14 mouse cellular contexts compared by ENCODE assay signal in the genomic region with DNA sequence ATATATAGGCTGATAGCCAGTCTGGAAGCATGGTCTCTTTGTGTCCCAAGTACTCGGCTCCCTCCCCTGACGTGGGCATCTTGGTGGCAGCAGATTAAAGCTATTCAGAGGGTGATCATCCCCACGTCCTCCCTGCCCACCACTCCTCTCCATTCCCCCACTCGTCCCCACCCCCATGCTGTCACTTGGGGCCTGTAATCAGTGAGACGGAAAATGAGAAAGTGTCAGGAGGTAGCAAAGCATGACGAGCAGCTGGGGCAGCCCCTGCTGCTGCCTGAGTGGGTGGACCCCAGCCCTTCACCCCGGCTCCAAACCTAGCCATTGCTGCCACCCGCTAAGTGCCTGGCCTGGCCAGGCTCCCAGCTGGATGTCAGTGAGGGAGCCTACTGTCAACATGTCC. TPM values are rescaled to one million over a fixed set of nuclear protein-coding genes. Genes with fewer than 3 reads are reported as not detected.
DNase-seq lines count a peak whose midpoint lies in the region; ATAC-seq lines count a peak whose summit lies in the region.
"Had no signal": no experiment of that assay in that cellular context is flagged by ENCODE, and none has a peak within 500 bp of the region (broad histone marks: within the 10 kb centered on the region; RNA-seq: fewer than 3 reads in every experiment).

No protein-coding gene starts in this region.

- H3K4me3 ChIP-seq in heart, embryonic 13.5 days = no peak overlapping the region
- no peak overlapping the region for H3K4me3 ChIP-seq in hindbrain, embryonic 11.5 days (ENCODE audit: low read depth, low read length)
- no peak overlapping the region for H3K4me3 ChIP-seq in midbrain, embryonic 16.5 days (ENCODE audit: low read depth, low read length)

- peak overlapping the region; percentile 28; the same call in 1 of the 2 replicates for H3K9ac ChIP-seq in heart, embryonic 13.5 days
- no peak overlapping the region for H3K9ac ChIP-seq in hindbrain, embryonic 11.5 days (ENCODE audit: low read depth, low read length)
- no peak overlapping the region for H3K9ac ChIP-seq in midbrain, embryonic 16.5 days (ENCODE audit: low read depth, low read length)

- ATAC-seq in heart, embryonic 13.5 days (ENCODE audit: extremely low read depth, insufficient number of reproducible peaks, low FRiP score, low TSS enrichment) = no peak; the same call in 1 of the 2 replicates
- ATAC-seq in hindbrain, embryonic 11.5 days (ENCODE audit: low FRiP score) = peak; percentile 81
- ATAC-seq in midbrain, embryonic 16.5 days = peak; percentile 37; the same call in 1 of the 2 replicates

- peak overlapping the region; percentile 61 for H3K27ac ChIP-seq in heart, embryonic 13.5 days (replicated peaks)
- H3K27ac ChIP-seq in hindbrain, embryonic 11.5 days (ENCODE audit: low read depth, low read length) = no peak overlapping the region
- no peak overlapping the region for H3K27ac ChIP-seq in midbrain, embryonic 16.5 days (ENCODE audit: low read length)
- H3K27ac ChIP-seq: macrophage had no signal

- 4% methylated on average over 8 of the region's 8 CpGs for WGBS in heart, embryonic 13.5 days
- 8% methylated on average over 8 of the region's 8 CpGs for WGBS in hindbrain, embryonic 11.5 days
- WGBS in midbrain, embryonic 16.5 days = 6% methylated on average over 7 of the region's 8 CpGs

- peak overlapping the region; percentile 62 for H3K4me2 ChIP-seq in heart, embryonic 13.5 days
- no peak overlapping the region for H3K4me2 ChIP-seq in hindbrain, embryonic 11.5 days (replicated peaks; ENCODE audit: low read depth, low read length)
- no peak overlapping the region for H3K4me2 ChIP-seq in midbrain, embryonic 16.5 days (ENCODE audit: low read length)

- intact Hi-C loops in heart, postnatal 10 days (cut with DNase I) = no loop called here

- H3K9me3 ChIP-seq in heart, embryonic 13.5 days = no peaks in the 10 kb centered on the region
- no peaks in the 10 kb centered on the region for H3K9me3 ChIP-seq in hindbrain, embryonic 11.5 days (ENCODE audit: control insufficient read depth, low read length)
- H3K9me3 ChIP-seq in midbrain, embryonic 16.5 days (replicated peaks; ENCODE audit: control insufficient read depth, low read length, poor library complexity, severe bottlenecking) = no peaks in the 10 kb centered on the region

- peaks cover 26% of the 10 kb centered on the region for H3K27me3 ChIP-seq in heart, embryonic 13.5 days (replicated peaks)
- peaks cover 2% of the 10 kb centered on the region; the same call in 1 of the 2 replicates for H3K27me3 ChIP-seq in hindbrain, embryonic 11.5 days (ENCODE audit: control insufficient read depth, insufficient read depth, low read length)
- H3K27me3 ChIP-seq in midbrain, embryonic 16.5 days (ENCODE audit: control insufficient read depth, insufficient read depth, low read depth, low read length) = no peaks in the 10 kb centered on the region; the same call in 1 of the 2 replicates

- H3K36me3 ChIP-seq in heart, embryonic 13.5 days = peaks cover 3% of the 10 kb centered on the region
- 0 out of 2 replicates have a peak, but pooled peaks cover 2% of the 10 kb centered on the region for H3K36me3 ChIP-seq in hindbrain, embryonic 11.5 days (ENCODE audit: control insufficient read depth, insufficient read depth, low read length)
- no peaks in the 10 kb centered on the region for H3K36me3 ChIP-seq in midbrain, embryonic 16.5 days (ENCODE audit: control insufficient read depth, insufficient read depth, low read length)

- no peak for DNase-seq in heart, postnatal 10 days
- DNase-seq in CD4-positive helper T cell, adult 2 months (ENCODE audit: low read depth, low spot score) = peak; percentile 38
- peak; percentile 58 for DNase-seq in hindbrain, embryonic 11.5 days (ENCODE audit: low spot score)
- DNase-seq in lung, postnatal 25 days (ENCODE audit: low spot score) = no peak
- DNase-seq in frontal cortex, postnatal 25 days (ENCODE audit: low spot score in 2 of 2) = no peak
- DNase-seq in embryo, embryonic 10.5 days (ENCODE audit: low spot score) = no peak
- DNase-seq: cerebellum, adult 2 months had no signal

- peaks cover 34% of the 10 kb centered on the region for H3K4me1 ChIP-seq in heart, embryonic 13.5 days
- H3K4me1 ChIP-seq in hindbrain, embryonic 11.5 days (replicated peaks; ENCODE audit: control insufficient read depth, insufficient read depth, low read length) = no peaks in the 10 kb centered on the region
- H3K4me1 ChIP-seq in midbrain, embryonic 16.5 days (ENCODE audit: control insufficient read depth, insufficient read depth, low read length) = peaks cover 2% of the 10 kb centered on the region

RNA-seq across cellular contexts. Expression of a gene that starts 22.1 kb away (rescaled TPM):
- polyA plus RNA-seq in heart, embryonic 13.5 days (2015; fragmentation: Nextera tagmentation; extraction: Ambion mirVana) = not detected in 2 replicates
- not detected for total RNA-seq in heart, postnatal 10 days (2021)
- not detected in 2 replicates for polyA plus RNA-seq in hindbrain, embryonic 11.5 days (2014; fragmentation: Nextera tagmentation; extraction: Ambion mirVana)
- polyA plus RNA-seq in midbrain, embryonic 16.5 days (2015; fragmentation: Nextera tagmentation; extraction: Ambion mirVana) = not detected in 2 replicates
- total RNA-seq: adrenal gland, adult 18-20 months; layer of hippocampus, postnatal 14 days had no signal
- polyA plus RNA-seq: cerebellum, adult 2 months; limb, embryonic 14.5 days; macrophage; stomach, embryonic 16.5 days had no signal

RNA-seq across cellular contexts. Expression of a gene that starts 24.1 kb away (rescaled TPM):
- polyA plus RNA-seq in heart, embryonic 13.5 days (2015; fragmentation: Nextera tagmentation; extraction: Ambion mirVana) = 0.21 and 0.69 TPM in 2 replicates
- under 1 TPM in 1 of 2 experiments, not detected in 1; 0.25 TPM for total RNA-seq in heart, postnatal 10 days (2021)
- 8.4 and 9.2 TPM in 2 replicates for polyA plus RNA-seq in hindbrain, embryonic 11.5 days (2014; fragmentation: Nextera tagmentation; extraction: Ambion mirVana)
- polyA plus RNA-seq in midbrain, embryonic 16.5 days (2015; fragmentation: Nextera tagmentation; extraction: Ambion mirVana) = 15.6 and 18.0 TPM in 2 replicates
- total RNA-seq: adrenal gland, adult 18-20 months had no signal
- polyA plus RNA-seq: macrophage had no signal

RNA-seq across cellular contexts. Expression of a gene that starts 29.4 kb away (rescaled TPM):
- 17.8 and 20.9 TPM in 2 replicates for polyA plus RNA-seq in heart, embryonic 13.5 days (2015; fragmentation: Nextera tagmentation; extraction: Ambion mirVana)
- 10 to 100 TPM; 19.1 to 21.7 TPM for total RNA-seq in heart, postnatal 10 days (2021)
- polyA plus RNA-seq in hindbrain, embryonic 11.5 days (2014; fragmentation: Nextera tagmentation; extraction: Ambion mirVana) = 19.7 and 19.8 TPM in 2 replicates
- 14.5 and 14.8 TPM in 2 replicates for polyA plus RNA-seq in midbrain, embryonic 16.5 days (2015; fragmentation: Nextera tagmentation; extraction: Ambion mirVana)

RNA-seq across cellular contexts. Expression of a gene that starts 32.6 kb away (rescaled TPM):
- polyA plus RNA-seq in heart, embryonic 13.5 days (2015; fragmentation: Nextera tagmentation; extraction: Ambion mirVana) = 10.7 and 13.9 TPM in 2 replicates
- 10 to 100 TPM; 67.3 to 78.0 TPM for total RNA-seq in heart, postnatal 10 days (2021)
- polyA plus RNA-seq in hindbrain, embryonic 11.5 days (2014; fragmentation: Nextera tagmentation; extraction: Ambion mirVana) = 0.10 TPM in 1 of 2 replicates, not detected in the other
- not detected in 2 replicates for polyA plus RNA-seq in midbrain, embryonic 16.5 days (2015; fragmentation: Nextera tagmentation; extraction: Ambion mirVana)
- total RNA-seq: layer of hippocampus, postnatal 14 days had no signal
- polyA plus RNA-seq: cerebellum, adult 2 months; macrophage had no signal

RNA-seq across cellular contexts. Expression of a gene that starts 35.2 kb away (rescaled TPM):
- 6.9 and 7.2 TPM in 2 replicates for polyA plus RNA-seq in heart, embryonic 13.5 days (2015; fragmentation: Nextera tagmentation; extraction: Ambion mirVana)
- 1 to 10 TPM; 4.7 to 4.8 TPM for total RNA-seq in heart, postnatal 10 days (2021)
- 6.3 and 7.6 TPM in 2 replicates for polyA plus RNA-seq in hindbrain, embryonic 11.5 days (2014; fragmentation: Nextera tagmentation; extraction: Ambion mirVana)
- polyA plus RNA-seq in midbrain, embryonic 16.5 days (2015; fragmentation: Nextera tagmentation; extraction: Ambion mirVana) = 29.4 and 30.3 TPM in 2 replicates

Comparison
In these comparisons a context has a peak if more than half of its experiments do, and no peak if none do; other contexts are left out.
1. DNase-seq: peak in CD4-positive helper T cell, adult 2 months (single experiment) and hindbrain, embryonic 11.5 days (single experiment); none in heart, postnatal 10 days (0 of 2), lung, postnatal 25 days (single experiment), frontal cortex, postnatal 25 days (0 of 2) and embryo, embryonic 10.5 days (single experiment).